8 mouse cellular contexts compared by ENCODE assay signal in the genomic region with DNA sequence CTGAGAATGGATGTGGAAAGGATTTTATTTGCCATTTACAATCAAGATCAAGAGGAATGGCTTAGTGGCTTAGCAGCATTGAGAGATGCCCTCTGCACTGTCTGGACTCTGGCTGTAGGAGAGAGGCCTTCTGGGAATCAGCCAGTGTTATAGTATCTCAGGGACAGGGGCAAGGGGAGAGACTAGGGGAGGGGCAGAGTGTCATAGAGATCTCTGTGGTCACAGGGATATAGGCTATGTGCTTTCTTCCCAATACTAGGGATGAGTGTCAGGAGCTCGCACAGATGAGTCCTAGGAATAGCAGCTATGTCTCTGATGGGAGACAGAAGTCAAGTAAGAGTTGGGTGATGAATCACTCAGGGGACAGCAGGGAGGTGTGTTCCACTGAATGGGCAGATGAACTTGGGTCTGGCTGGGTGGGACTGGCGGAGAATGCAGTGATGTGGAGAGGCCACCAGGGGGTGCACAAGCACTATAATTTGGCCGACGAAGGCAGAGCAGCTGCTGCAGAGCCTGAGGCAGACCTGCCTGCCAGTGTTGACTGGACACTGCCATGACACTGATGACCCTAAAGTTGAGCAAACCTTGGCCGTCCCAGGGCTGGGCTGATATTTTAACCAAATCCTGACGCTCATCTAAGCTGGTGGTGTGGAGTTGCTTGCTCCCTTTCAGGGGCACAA. TPM values are rescaled to one million over a fixed set of nuclear protein-coding genes. Genes with fewer than 3 reads are reported as not detected.
DNase-seq lines count a peak whose midpoint lies in the region; ATAC-seq lines count a peak whose summit lies in the region.

No protein-coding gene starts in this region.

- WGBS in embryonic facial prominence, embryonic 11.5 days = 14% methylated on average over 6 of the region's 6 CpGs

- H3K36me3 ChIP-seq in embryonic facial prominence, embryonic 11.5 days (replicated peaks; ENCODE audit: control insufficient read depth, insufficient read depth, low read depth, low read length) = no peaks in the 10 kb centered on the region

- ATAC-seq in embryonic facial prominence, embryonic 11.5 days (replicated peaks; ENCODE audit: insufficient number of reproducible peaks, low FRiP score, low TSS enrichment, low read depth) = no peak
- peak; percentile 55 for ATAC-seq in megakaryocyte, adult 5-6 weeks (ENCODE audit: poor library complexity, severe bottlenecking)

- H3K4me1 ChIP-seq in embryonic facial prominence, embryonic 11.5 days (ENCODE audit: control insufficient read depth, insufficient read depth, low read length) = no peaks in the 10 kb centered on the region

- peak; percentile 64 to 72 for DNase-seq in CD8-positive naive resting alpha-beta T cell, adult 2 months (ENCODE audit: low read depth in 2 of 2, low spot score in 2 of 2)
- peak; percentile 82 for DNase-seq in adrenal gland, adult 2 months
- peak; percentile 68 for DNase-seq in embryonic facial prominence, embryonic 11.5 days (ENCODE audit: low spot score)
- peak; percentile 66 to 79 for DNase-seq in heart, postnatal 10 days
- DNase-seq in kidney, postnatal 36 days = peak; percentile 45 to 85
- DNase-seq in right cerebral cortex, adult 2 months (ENCODE audit: low spot score in 2 of 2) = peak; percentile 60 to 63
- no peak for DNase-seq in c-Kit-positive CD71-positive TER-119-positive erythroid progenitor cells, embryonic 14.5 days (ENCODE audit: low spot score)

- no peaks in the 10 kb centered on the region for H3K9me3 ChIP-seq in embryonic facial prominence, embryonic 11.5 days (replicated peaks; ENCODE audit: control insufficient read depth, low read length)

- H3K27ac ChIP-seq in embryonic facial prominence, embryonic 11.5 days (replicated peaks; ENCODE audit: low read depth, low read length) = no peak overlapping the region

- intact Hi-C loops in heart, postnatal 10 days (cut with DNase I) = no loop called here

- H3K4me3 ChIP-seq in embryonic facial prominence, embryonic 11.5 days (ENCODE audit: low read depth, low read length) = no peak overlapping the region

- no peak overlapping the region for H3K4me2 ChIP-seq in embryonic facial prominence, embryonic 11.5 days (ENCODE audit: low read depth, low read length)

- no peaks in the 10 kb centered on the region for H3K27me3 ChIP-seq in embryonic facial prominence, embryonic 11.5 days (ENCODE audit: control insufficient read depth, insufficient read depth, low read length)

- no peak overlapping the region for H3K9ac ChIP-seq in embryonic facial prominence, embryonic 11.5 days (replicated peaks; ENCODE audit: low read length)

RNA-seq across cellular contexts. Expression of gene Tmem121, which starts 30.1 kb away (rescaled TPM):
- 1 to 10 TPM; 2.8 to 9.7 TPM for total RNA-seq in adrenal gland, adult 2 months (2021)
- 11.9 and 15.9 TPM in 2 replicates for polyA plus RNA-seq in adrenal gland, adult 2 months (2012; rRNA removed)
- polyA plus RNA-seq in embryonic facial prominence, embryonic 11.5 days (2014; fragmentation: Nextera tagmentation; extraction: Ambion mirVana) = 5.7 and 8.9 TPM in 2 replicates
- under 1 TPM; 0.43 to 0.97 TPM for total RNA-seq in heart, postnatal 10 days (2021)
- total RNA-seq in megakaryocyte, adult 5-6 weeks (2015) = 0.69 TPM in 1 of 2 replicates, not detected in the other
- not detected in 2 replicates for total RNA-seq in megakaryocyte, adult 5-6 weeks (2017)

RNA-seq across cellular contexts. Expression of gene Tedc1, which starts 59.6 kb away (rescaled TPM):
- 1 to 10 TPM in 1 of 2 experiments, under 1 TPM in 1; 0.66 to 1.4 TPM for total RNA-seq in adrenal gland, adult 2 months (2021)
- 3.6 and 6.6 TPM in 2 replicates for polyA plus RNA-seq in adrenal gland, adult 2 months (2012; rRNA removed)
- polyA plus RNA-seq in embryonic facial prominence, embryonic 11.5 days (2014; fragmentation: Nextera tagmentation; extraction: Ambion mirVana) = 26.4 and 27.4 TPM in 2 replicates
- total RNA-seq in heart, postnatal 10 days (2021) = 1 to 10 TPM; 2.5 to 2.8 TPM
- total RNA-seq in megakaryocyte, adult 5-6 weeks (2015) = 3.6 and 3.7 TPM in 2 replicates
- total RNA-seq in megakaryocyte, adult 5-6 weeks (2017) = 12.3 and 13.0 TPM in 2 replicates
